Mouse (Mus musculus): ENCODE measurements around the gene Sh3gl3. TPM values are rescaled to one million over a fixed set of nuclear protein-coding genes. Genes with fewer than 3 reads are reported as not detected.
A peak's percentile ranks its signal among the peaks of the same experiment; 100 is the strongest.

Gene Sh3gl3
- total and polyA plus RNA-seq, 3 experiments, result not detected

DNA sequence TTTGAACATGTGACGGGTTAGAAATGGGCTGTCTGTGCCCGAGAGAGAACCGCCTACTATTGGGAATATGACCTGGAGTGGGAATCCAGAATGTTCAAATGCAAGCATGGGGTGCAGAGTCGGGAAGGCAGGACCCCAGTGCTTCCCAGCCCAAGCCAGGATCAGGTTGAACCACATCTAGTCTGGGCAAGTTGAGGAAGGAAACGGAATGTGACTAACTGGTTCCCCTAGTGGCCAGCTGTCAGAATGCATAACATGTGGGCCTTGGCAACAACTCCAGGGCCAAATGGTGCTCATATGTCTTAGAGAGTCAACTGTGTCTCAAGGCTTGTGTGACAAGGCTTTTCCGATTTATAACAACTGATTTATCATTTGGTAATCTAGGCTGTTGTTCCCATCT is 86.6 kb downstream of the Sh3gl3 start:
- H3K4me1 ChIP-seq (ENCODE audit: control insufficient read depth in 1 of 2, insufficient read depth in 2 of 2), result peaks cover 0 to 6% of the 10 kb centered on the region in 2 experiments; a peak in 1 of 4 replicates
- H3K4me2 ChIP-seq (ENCODE audit: insufficient read depth, low read depth, poor library complexity, severe bottlenecking), result no peak overlapping the region
- no peak overlapping the region for H3K9ac ChIP-seq (ENCODE audit: insufficient read depth, low read depth)
- no peaks in the 10 kb centered on the region for H3K36me3 ChIP-seq (replicated peaks in 1 of 2; ENCODE audit: control insufficient read depth in 1 of 2, insufficient read depth in 1 of 2, low read length in 1 of 2)
- DNase-seq (ENCODE audit: extremely low read depth), result peak; percentile 51
- H3K27ac ChIP-seq (ENCODE audit: insufficient read depth, low read depth), result no peak overlapping the region
- no peaks in the 10 kb centered on the region for H3K79me2 ChIP-seq (replicated peaks; ENCODE audit: control insufficient read depth, extremely low read depth, insufficient read depth, poor library complexity, severe bottlenecking)
- no peaks in the 10 kb centered on the region for H3K9me3 ChIP-seq (replicated peaks; ENCODE audit: low read length)
- in situ Hi-C loops (cut with MboI; ENCODE audit: low pct_ligation_motif_present, low pct_unique_long_range_greater_than_20kb, low sequenced_read_pairs), result loop anchor here (10.0 to 25.0 kb wide), 2 partner anchors 295 to 473 kb away; partner anchors contain the start of gene 3110040N11Rik
- peak; percentile 49; the same call in 1 of the 2 replicates for TF ChIP-seq MYC (IDR thresholded peaks at IDR 0.05; ENCODE audit: low read depth, low read length)
- TF ChIP-seq RAD21 (IDR thresholded peaks at IDR 0.05; ENCODE audit: low read depth, low read length), result peak; percentile 65
- peak; percentile 48 for TF ChIP-seq SMC3 (IDR thresholded peaks at IDR 0.05; ENCODE audit: low read depth, low read length)
- TF ChIP-seq UBTF (IDR thresholded peaks at IDR 0.05; ENCODE audit: low read depth, low read length), result no peak
- peak; percentile 72 to 83 for TF ChIP-seq CTCF (conservative IDR thresholded peaks at IDR 0.05 in 1 of 2, IDR thresholded peaks at IDR 0.05 in 1 of 2; ENCODE audit: low read depth in 2 of 2, low read length in 2 of 2)
- TF ChIP-seq USF2 (conservative IDR thresholded peaks at IDR 0.05; ENCODE audit: low read depth, low read length), result no peak
- H3K4me3 ChIP-seq (replicated peaks in 1 of 3; ENCODE audit: low read depth in 2 of 3, low read length in 2 of 3, poor library complexity in 1 of 3), result no peak overlapping the region
- dilution Hi-C loops (cut with MboI; ENCODE audit: extremely low pct_ligation_motif_present, extremely low pct_unique_long_range_greater_than_20kb, low sequenced_read_pairs), result no loop called here
- H3K27me3 ChIP-seq (replicated peaks), result peaks cover 5% of the 10 kb centered on the region

- TF ChIP-seq POLR2A (IDR thresholded peaks at IDR 0.05; ENCODE audit: low read depth, low read length), result no peak
- TF ChIP-seq JUN (IDR thresholded peaks at IDR 0.05; ENCODE audit: insufficient read depth, low read depth, low read length), result no peak
- TF ChIP-seq TCF12 (IDR thresholded peaks at IDR 0.05; ENCODE audit: low read depth, low read length), result no peak
- TF ChIP-seq CTCF (conservative IDR thresholded peaks at IDR 0.05 in 1 of 2, IDR thresholded peaks at IDR 0.05 in 1 of 2; ENCODE audit: low read depth in 2 of 2, low read length in 2 of 2), result peak; percentile 69 to 83
- TF ChIP-seq SMC3 (IDR thresholded peaks at IDR 0.05; ENCODE audit: low read depth, low read length), result peak; percentile 80
- TF ChIP-seq RCOR1 (conservative IDR thresholded peaks at IDR 0.05; ENCODE audit: low read depth, low read length), result no peak
- TF ChIP-seq EP300 (IDR thresholded peaks at IDR 0.05; ENCODE audit: low read length), result no peak
- TF ChIP-seq NRF1 (IDR thresholded peaks at IDR 0.05; ENCODE audit: low read depth, low read length), result no peak
- TF ChIP-seq ZC3H11A (IDR thresholded peaks at IDR 0.05; ENCODE audit: low read depth, low read length), result peak; percentile 55; the same call in 1 of the 2 replicates
- TF ChIP-seq MAX (IDR thresholded peaks at IDR 0.05; ENCODE audit: low read length), result no peak
- TF ChIP-seq RAD21 (IDR thresholded peaks at IDR 0.05; ENCODE audit: low read depth, low read length), result peak; percentile 77
- dilution Hi-C loops (cut with MboI; ENCODE audit: extremely low pct_ligation_motif_present, extremely low pct_unique_long_range_greater_than_20kb, low sequenced_read_pairs) (no loop called here), in situ Hi-C loops (cut with MboI; ENCODE audit: low pct_ligation_motif_present, low pct_unique_long_range_greater_than_20kb, low sequenced_read_pairs) (loop anchor here (10.0 to 25.0 kb wide), 2 partner anchors 298 to 476 kb away; partner anchors contain the start of gene 3110040N11Rik)
- peak; percentile 56 for DNase-seq (ENCODE audit: extremely low read depth)
- Histone ChIP-seq H3K27me3 (replicated peaks) (peaks cover 8% of the 10 kb centered on the region), H3K36me3 (replicated peaks in 1 of 2; ENCODE audit: control insufficient read depth in 1 of 2, insufficient read depth in 1 of 2, low read length in 1 of 2) (no peaks in the 10 kb centered on the region), H3K9ac (ENCODE audit: insufficient read depth, low read depth) (no peak overlapping the region), H3K79me2 (replicated peaks; ENCODE audit: control insufficient read depth, extremely low read depth, insufficient read depth, poor library complexity, severe bottlenecking) (no peaks in the 10 kb centered on the region), H3K27ac (ENCODE audit: insufficient read depth, low read depth) (no peak overlapping the region), H3K4me3 (replicated peaks in 1 of 3; ENCODE audit: low read depth in 2 of 3, low read length in 2 of 3, poor library complexity in 1 of 3) (no peak overlapping the region), H3K9me3 (replicated peaks; ENCODE audit: low read length) (peaks cover 3% of the 10 kb centered on the region), H3K4me2 (ENCODE audit: insufficient read depth, low read depth, poor library complexity, severe bottlenecking) (no peak overlapping the region), H3K4me1 (ENCODE audit: control insufficient read depth in 1 of 2, insufficient read depth in 2 of 2) (no peaks in the 10 kb centered on the region)
These were observed 89.5 kb downstream of the Sh3gl3 start for GRCm38 (mm10) chr7:82263141-82263540.

Measured in CH12.LX (cell line).